Mouse (Mus musculus) midbrain, embryonic 10.5 days (tissue): ENCODE results near the gene Arrdc1. TPM values are rescaled to one million over a fixed set of nuclear protein-coding genes. Genes with fewer than 3 reads are reported as not detected.
A peak's percentile ranks its signal among the peaks of the same experiment; 100 is the strongest.
"Not testable (repeated sequence)": the region's sequence is repeated elsewhere in the genome, so short reads cannot be mapped to it uniquely, and the experiment has no call there.

Source experiments
- DNase-seq: peaks from one replicate; pipeline ENCODE4 v3.0.0-alpha.2; 2017; ENCODE audit warnings: low spot score
- H3K27ac ChIP-seq: fragments of 300-500 bp; sonication (generic); replicated peaks from 2 replicates; pipeline ENCODE4 v1.5.1; 2016; ENCODE audit warnings: mild to moderate bottlenecking
- H3K27me3 ChIP-seq: fragments of 300-500 bp; sonication (generic); 2 replicates; pipeline ENCODE4 v1.6.1; 2016; ENCODE audit warnings: low read depth, mild to moderate bottlenecking; ENCODE audit not compliant: poor library complexity, severe bottlenecking
- H3K36me3 ChIP-seq: fragments of 300-500 bp; sonication (generic); 2 replicates; pipeline ENCODE4 v1.6.1; 2016; ENCODE audit warnings: mild to moderate bottlenecking, moderate library complexity
- H3K4me1 ChIP-seq: fragments of 300-500 bp; sonication (generic); 2 replicates; pipeline ENCODE4 v1.6.1; 2016
- H3K4me3 ChIP-seq: fragments of 300-500 bp; sonication (generic); 2 replicates; pipeline ENCODE4 v1.5.1; 2016; ENCODE audit warnings: mild to moderate bottlenecking, moderate library complexity
- H3K9me3 ChIP-seq: fragments of 300-500 bp; sonication (generic); replicated peaks from 2 replicates; pipeline ENCODE4 v1.6.1; 2016; ENCODE audit warnings: mild to moderate bottlenecking
- WGBS: fragments of 180-500 bp; shearing (Covaris S2); methylation state at CpG from one replicate; pipeline ENCODE4 v1.1.7; 2016; 5-methylcytosine and 5-hydroxymethylcytosine counted together
- polyA plus RNA-seq: library from polyadenylated mRNA; unstranded; fragments of >200 nt; fragmentation: Nextera tagmentation; extraction: Ambion mirVana; gene quantifications from 2 replicates; pipeline ENCODE4 v1.2.1, GENCODE M21; 2016

Arrdc1 gene
- polyA plus RNA-seq, 1 experiment from 2014 or later = 16.2 TPM

GRCm38 (mm10) chr2:24944304-24944703 lies 9.3 kb upstream of the Arrdc1 start:
- H3K4me1 ChIP-seq, H3K27ac ChIP-seq, H3K36me3 ChIP-seq, H3K9me3 ChIP-seq, DNase-seq, H3K4me3 ChIP-seq: not testable (repeated sequence)
- 45% methylated on average over 2 of the region's 2 CpGs for WGBS
- H3K27me3 ChIP-seq = peaks cover 13% of the 10 kb centered on the region

- Histone ChIP-seq H3K4me1 (no peaks in the 10 kb centered on the region), H3K27ac (no peak overlapping the region), H3K27me3 (no peaks in the 10 kb centered on the region; the same call in 1 of the 2 replicates), H3K4me3 (no peak overlapping the region), H3K9me3 (no peaks in the 10 kb centered on the region), H3K36me3 (no peaks in the 10 kb centered on the region)
- 86% methylated on average over 4 of the region's 4 CpGs for WGBS
- DNase-seq = no peak
These were observed 7.0 kb upstream of the Arrdc1 start for GRCm38 (mm10) chr2:24942092-24942491.

- Histone ChIP-seq H3K36me3 (no peaks in the 10 kb centered on the region), H3K4me3 (peak overlapping the region; percentile 73), H3K9me3 (no peaks in the 10 kb centered on the region), H3K4me1 (peaks cover 19% of the 10 kb centered on the region), H3K27me3 (peaks cover 32% of the 10 kb centered on the region), H3K27ac (peak overlapping the region; percentile 81)
- WGBS = 4% methylated on average over 19 of the region's 19 CpGs
- DNase-seq = no peak
These were observed 550 bp downstream of the Arrdc1 start for GRCm38 (mm10) chr2:24934441-24934963.

GRCm38 (mm10) chr2:24929593-24929992 lies 5.5 kb downstream of the Arrdc1 start:
- Histone ChIP-seq H3K9me3 (no peaks in the 10 kb centered on the region), H3K27me3 (peaks cover 15% of the 10 kb centered on the region), H3K4me1 (peaks cover 6% of the 10 kb centered on the region), H3K27ac (no peak overlapping the region), H3K36me3 (no peaks in the 10 kb centered on the region), H3K4me3 (no peak overlapping the region)
- WGBS = 92% methylated on average over 5 of the region's 5 CpGs
- no peak for DNase-seq

- no peak overlapping the region for H3K27ac ChIP-seq
- H3K4me3 ChIP-seq = no peak overlapping the region
- WGBS = 64% methylated on average over 2 of the region's 2 CpGs
- H3K27me3 ChIP-seq = peaks cover 10% of the 10 kb centered on the region
- peaks cover 1% of the 10 kb centered on the region for H3K4me1 ChIP-seq
- no peak for DNase-seq
- no peaks in the 10 kb centered on the region for H3K9me3 ChIP-seq
- H3K36me3 ChIP-seq = no peaks in the 10 kb centered on the region
These were observed 5.9 kb downstream of the Arrdc1 start for GRCm38 (mm10) chr2:24929119-24929518.

GRCm38 (mm10) chr2:24927810-24928479 lies 7.1 kb downstream of the Arrdc1 start:
- H3K27ac ChIP-seq = peak overlapping the region; percentile 13; the same call in 1 of the 2 replicates
- WGBS = 70% methylated on average over 4 of the region's 4 CpGs
- no peaks in the 10 kb centered on the region for H3K36me3 ChIP-seq
- no peaks in the 10 kb centered on the region for H3K9me3 ChIP-seq
- H3K4me1 ChIP-seq = no peaks in the 10 kb centered on the region
- no peaks in the 10 kb centered on the region for H3K27me3 ChIP-seq
- no peak for DNase-seq
- H3K4me3 ChIP-seq = no peak overlapping the region

DNA sequence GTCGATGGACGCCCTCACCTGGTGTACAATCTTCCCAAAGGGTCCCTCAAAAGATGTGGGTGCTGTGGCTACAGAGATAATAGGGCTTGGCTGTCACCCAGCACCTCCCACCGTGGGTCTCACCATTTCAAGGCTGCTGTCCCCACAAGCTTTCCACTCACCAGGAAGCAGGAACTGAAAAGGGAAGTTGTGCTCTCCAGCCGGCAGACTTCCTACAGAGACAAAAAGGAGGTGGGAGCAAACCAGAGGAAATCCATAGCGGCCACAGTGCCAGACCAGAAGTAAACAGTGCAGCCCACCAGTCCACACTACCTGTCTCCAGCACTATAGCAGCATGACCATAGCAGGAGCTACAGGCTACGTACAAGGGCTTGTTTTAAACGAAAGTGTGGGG lies 8.1 kb downstream of the Arrdc1 start:
- 82% methylated on average over 7 of the region's 7 CpGs for WGBS
- Histone ChIP-seq H3K4me3 (no peak overlapping the region), H3K4me1 (no peaks in the 10 kb centered on the region), H3K9me3 (no peaks in the 10 kb centered on the region), H3K27ac (no peak overlapping the region), H3K36me3 (no peaks in the 10 kb centered on the region), H3K27me3 (no peaks in the 10 kb centered on the region)
- DNase-seq = no peak

DNA sequence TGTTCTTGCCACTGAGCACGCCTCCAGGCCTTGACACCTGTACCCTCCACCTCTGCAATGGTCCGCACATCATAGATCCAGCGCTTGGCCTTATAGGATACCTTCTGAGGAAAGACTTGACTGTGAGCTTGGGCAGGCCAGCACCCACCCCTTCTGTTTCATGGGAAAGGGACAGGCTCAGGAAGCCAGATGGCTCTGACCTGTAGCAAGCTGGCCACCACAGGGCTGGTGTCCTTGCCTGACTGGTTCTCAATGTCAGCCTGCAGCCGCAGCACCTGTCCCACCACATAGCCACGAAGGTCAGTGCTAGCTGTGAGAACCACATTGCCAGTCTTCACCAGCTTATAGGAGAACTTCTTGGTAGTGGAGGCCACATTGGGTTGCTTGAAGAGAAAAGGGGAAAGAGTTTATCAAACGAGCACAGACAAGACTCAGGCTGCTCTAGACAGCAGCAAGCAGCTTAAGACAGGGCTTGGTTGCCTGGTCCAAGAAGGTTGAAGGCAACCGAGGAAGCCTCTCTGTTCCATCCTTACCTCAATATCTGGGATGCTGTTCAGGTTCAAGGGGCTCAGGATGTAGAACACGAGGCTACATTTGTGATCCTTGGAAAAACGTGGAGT lies 8.6 kb downstream of the Arrdc1 start:
- no peaks in the 10 kb centered on the region for H3K36me3 ChIP-seq
- H3K27ac ChIP-seq = no peak overlapping the region
- H3K27me3 ChIP-seq = no peaks in the 10 kb centered on the region
- H3K9me3 ChIP-seq = no peaks in the 10 kb centered on the region
- DNase-seq = no peak
- no peak overlapping the region for H3K4me3 ChIP-seq
- WGBS = 86% methylated on average over 9 of the region's 9 CpGs
- no peaks in the 10 kb centered on the region for H3K4me1 ChIP-seq

DNA sequence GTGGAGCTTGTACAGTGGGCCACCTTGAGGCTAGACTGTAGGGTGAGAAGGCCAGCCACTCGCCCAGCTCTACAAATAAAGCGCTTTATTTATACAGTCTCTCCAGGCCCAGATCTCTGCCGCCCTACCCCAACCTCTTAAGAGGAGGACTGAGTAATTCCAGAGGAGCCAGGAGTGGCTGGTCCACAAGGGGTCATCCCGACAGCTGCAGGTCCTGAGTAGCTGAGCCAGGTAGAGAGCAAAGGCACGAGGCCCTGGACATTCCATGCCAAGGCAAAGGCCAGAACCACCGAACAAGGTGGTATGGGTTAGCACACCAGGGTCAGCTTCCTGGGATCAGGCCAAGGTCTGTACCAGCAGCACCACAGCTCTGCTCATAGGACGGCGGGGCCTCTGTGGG lies 9.8 kb downstream of the Arrdc1 start:
- 82% methylated on average over 8 of the region's 8 CpGs for WGBS
- no peak overlapping the region for H3K4me3 ChIP-seq
- no peaks in the 10 kb centered on the region for H3K36me3 ChIP-seq
- H3K4me1 ChIP-seq = no peaks in the 10 kb centered on the region
- no peaks in the 10 kb centered on the region for H3K9me3 ChIP-seq
- no peaks in the 10 kb centered on the region for H3K27me3 ChIP-seq
- no peak for DNase-seq
- H3K27ac ChIP-seq = no peak overlapping the region

DNA sequence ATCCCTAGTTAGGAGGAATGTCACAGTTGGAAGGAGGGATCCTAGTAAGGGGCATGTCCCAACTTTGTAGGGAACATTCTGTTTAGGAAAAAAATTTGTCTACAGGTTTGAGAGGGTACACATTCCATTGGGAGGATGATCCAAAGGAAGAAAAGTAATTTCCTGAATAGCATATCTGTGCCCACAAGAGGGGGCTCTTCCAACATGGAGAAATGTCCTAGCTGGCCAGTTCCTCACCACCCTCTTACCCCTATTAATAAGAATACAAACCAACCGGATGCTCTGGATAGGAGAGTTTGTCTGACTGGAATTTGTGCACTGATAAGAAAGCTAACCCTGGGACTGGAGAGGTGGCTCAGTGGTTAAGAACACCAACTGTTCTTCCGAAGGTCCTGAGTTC lies 11.5 kb downstream of the Arrdc1 start:
- no peak overlapping the region for H3K4me3 ChIP-seq
- no peaks in the 10 kb centered on the region; the same call in 1 of the 2 replicates for H3K4me1 ChIP-seq
- no peaks in the 10 kb centered on the region for H3K27me3 ChIP-seq
- H3K27ac ChIP-seq = no peak overlapping the region
- H3K36me3 ChIP-seq = no peaks in the 10 kb centered on the region
- WGBS = 66% methylated on average over 2 of the region's 2 CpGs
- DNase-seq = no peak
- H3K9me3 ChIP-seq = no peaks in the 10 kb centered on the region

GRCm38 (mm10) chr2:24919839-24920175 lies 15.2 kb downstream of the Arrdc1 start:
- Histone ChIP-seq H3K4me3 (peak overlapping the region; percentile 96), H3K4me1 (peaks cover 12% of the 10 kb centered on the region), H3K36me3 (peaks cover 3% of the 10 kb centered on the region; the same call in 1 of the 2 replicates), H3K27me3 (no peaks in the 10 kb centered on the region), H3K27ac (peak overlapping the region; percentile 99), H3K9me3 (no peaks in the 10 kb centered on the region)
- 10% methylated on average over 8 of the region's 8 CpGs for WGBS
- no peak for DNase-seq

- Histone ChIP-seq H3K4me3 (peak within 1 kb of the TSS; percentile 96), H3K4me1 (peaks cover 12% of the 10 kb centered on the region), H3K27me3 (no peaks in the 10 kb centered on the region), H3K36me3 (peaks cover 9% of the 10 kb centered on the region), H3K9me3 (no peaks in the 10 kb centered on the region), H3K27ac (peak within 1 kb of the TSS; percentile 99)
- DNase-seq = peak; percentile 91
- under 1% methylated on average over 112 of the region's 112 CpGs for WGBS
These were observed 15.9 kb downstream of the Arrdc1 start, which contains the start of gene Ehmt1 for GRCm38 (mm10) chr2:24918930-24919838. TSS of gene Ehmt1 (minus strand) at chr2:24919614.
